Mouse (Mus musculus) heart, adult 9 months (tissue): ENCODE measurements at regions not wholly inside any gene's neighbourhood (a gene's known extent, or its start where the extent isn't known, plus 50 kb on each side); places are given as distances from the start of the nearest gene placed in this dataset.

Source experiments
- DNase-seq, 2 experiments: peaks; one replicate each; pipeline ENCODE4 v3.0.0; 2022; ENCODE audit warnings: low spot score in 2 of 2

GRCm38 (mm10) chr1:13834860-13835840 lies 2258.0 kb downstream of the 4930444P10Rik start:
- no peak for DNase-seq

DNA sequence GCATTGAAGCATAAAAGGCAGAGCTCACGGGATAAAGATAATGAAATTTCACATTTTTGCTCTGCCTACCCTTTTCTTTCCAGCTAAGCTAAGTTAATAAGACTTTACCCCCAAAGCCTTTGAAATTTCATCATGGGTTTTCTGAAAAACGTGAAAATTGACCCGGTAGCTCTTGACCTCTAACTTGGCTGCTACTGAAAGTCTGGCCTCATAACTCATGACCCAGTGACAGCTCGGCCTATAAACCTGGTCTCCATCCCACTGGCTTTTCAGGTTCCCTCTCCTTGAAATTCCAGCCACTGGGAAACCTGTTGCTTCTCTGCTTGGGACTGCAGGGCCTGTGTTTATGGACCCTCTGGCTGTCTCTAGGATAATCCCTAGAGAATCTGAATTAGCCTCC lies 2285.3 kb downstream of the 4930444P10Rik start:
- DNase-seq, result no peak

- DNase-seq, result no peak
Measured at GRCm38 (mm10) chr1:13800460-13800859, 2292.7 kb downstream of the 4930444P10Rik start.

DNA sequence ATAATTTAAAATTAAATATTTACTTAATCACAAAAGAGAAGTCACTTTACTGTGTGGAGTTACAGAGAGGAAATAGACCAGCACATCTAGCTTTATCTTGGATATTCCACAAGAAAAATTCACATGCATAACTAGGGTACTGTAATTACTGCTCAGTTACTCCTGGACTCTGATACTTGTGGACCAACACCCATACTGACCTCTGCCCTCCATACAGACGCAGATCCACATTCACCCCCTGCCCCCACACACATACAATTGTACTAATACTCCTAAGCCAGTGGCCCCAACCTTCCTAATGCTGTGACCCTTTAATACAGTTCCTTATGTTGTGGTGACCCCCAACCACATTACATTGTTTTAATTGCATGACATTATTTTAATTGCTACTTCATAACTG lies 2294.3 kb downstream of the 4930444P10Rik start:
- no peak for DNase-seq

GRCm38 (mm10) chr1:13795196-13795595 lies 2297.9 kb downstream of the 4930444P10Rik start:
- DNase-seq, result no peak

DNA sequence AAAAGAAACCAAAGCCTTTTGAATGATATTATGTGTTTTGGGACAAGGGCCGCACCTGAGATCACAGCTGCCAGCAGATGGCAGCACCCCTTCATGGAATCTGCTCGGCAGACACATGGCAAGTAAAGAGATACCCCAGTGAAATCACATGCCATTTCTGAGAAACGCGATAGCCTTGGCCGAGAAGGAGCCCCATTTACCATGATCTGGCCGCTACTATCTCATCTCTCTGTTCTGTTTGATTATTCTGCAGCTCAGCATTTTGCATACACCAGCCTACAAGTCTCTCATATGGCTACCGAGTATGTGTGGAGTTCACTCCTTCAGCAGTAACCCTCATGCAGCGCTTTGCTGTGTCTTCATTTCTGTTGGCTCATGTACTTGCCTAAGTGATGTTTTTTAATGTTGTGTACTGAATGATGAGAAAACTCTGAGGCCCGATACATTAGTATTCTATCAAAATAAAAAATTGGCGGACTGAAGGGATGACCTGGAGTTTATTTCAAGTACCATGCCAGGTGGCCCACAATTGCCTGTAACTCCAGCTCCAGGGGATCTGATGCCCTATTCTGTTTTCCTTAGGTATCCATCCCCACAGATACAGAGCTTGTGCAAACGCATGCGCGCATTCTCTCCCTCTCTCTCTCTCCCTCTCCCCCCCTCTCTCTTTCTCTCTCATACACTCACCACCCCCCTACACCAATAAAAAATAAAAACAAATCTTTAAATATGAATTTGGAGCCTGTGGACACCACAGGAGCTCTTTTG lies 2303.6 kb downstream of the 4930444P10Rik start:
- DNase-seq, result peak; percentile 9 to 40

DNA sequence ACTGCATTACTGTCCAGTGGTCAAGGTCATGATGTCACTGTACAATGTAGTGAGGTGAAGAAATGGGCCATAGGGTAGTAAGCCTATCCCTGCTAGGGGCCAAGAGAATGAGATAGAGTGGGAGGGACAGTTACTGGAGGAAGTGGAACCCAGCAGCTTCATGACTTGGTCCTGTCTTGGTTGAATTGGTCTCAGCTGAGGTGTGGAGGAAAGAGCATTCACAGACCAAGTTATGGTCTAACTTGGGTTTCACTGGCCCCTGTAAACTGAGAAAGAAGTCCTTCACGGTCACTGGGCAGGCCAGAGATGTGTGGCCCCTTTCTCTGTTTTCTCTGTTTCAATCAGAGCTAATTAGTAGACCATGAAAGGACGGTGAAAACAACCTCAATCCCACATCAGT lies 2306.1 kb downstream of the 4930444P10Rik start:
- no peak for DNase-seq

GRCm38 (mm10) chr1:13784396-13784795 lies 2308.7 kb downstream of the 4930444P10Rik start:
- no peak for DNase-seq

DNA sequence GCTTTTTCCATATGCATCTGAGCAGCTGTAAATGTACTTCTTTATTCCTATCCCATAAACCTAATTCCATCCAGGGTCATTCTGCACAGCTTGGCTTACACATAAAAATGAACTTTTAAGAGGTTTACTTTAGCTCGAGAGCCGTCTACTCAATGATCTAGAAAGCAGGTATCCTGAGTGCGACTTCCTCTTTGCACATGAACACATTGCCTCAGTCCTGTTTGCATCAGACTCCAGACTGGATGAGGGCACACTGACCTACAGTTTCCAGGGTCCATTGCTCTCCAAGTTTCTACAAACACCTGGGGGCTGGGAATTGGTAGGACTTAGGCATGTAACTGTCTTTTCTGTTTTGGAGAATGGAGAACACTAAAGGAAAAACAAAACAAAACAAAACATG lies 2310.5 kb downstream of the 4930444P10Rik start:
- no peak for DNase-seq

- no peak for DNase-seq
Measured at GRCm38 (mm10) chr1:13772106-13772505, 2321.0 kb downstream of the 4930444P10Rik start.

- DNase-seq, result no peak
Measured at GRCm38 (mm10) chr1:13771014-13771463, 2322.1 kb downstream of the 4930444P10Rik start.

DNA sequence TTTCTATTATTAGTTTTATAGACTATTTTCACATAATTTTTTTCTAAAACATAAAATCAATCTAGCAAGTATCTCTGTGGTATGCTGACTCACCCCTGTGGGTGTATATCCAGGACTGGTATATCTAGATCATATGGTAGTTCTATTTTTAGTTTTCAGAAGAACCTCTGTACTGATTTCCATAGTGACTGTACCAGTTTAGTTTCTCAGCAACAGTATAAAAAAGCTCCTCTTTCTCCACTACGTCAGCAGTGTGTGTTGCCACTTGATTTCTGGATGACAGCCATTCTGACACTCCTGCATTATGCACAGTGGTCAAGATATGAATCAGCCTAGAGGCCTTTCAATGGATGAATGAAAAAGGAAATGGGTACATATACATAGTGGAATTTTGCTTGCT lies 2338.6 kb downstream of the A830018L16Rik start:
- no peak for DNase-seq

DNA sequence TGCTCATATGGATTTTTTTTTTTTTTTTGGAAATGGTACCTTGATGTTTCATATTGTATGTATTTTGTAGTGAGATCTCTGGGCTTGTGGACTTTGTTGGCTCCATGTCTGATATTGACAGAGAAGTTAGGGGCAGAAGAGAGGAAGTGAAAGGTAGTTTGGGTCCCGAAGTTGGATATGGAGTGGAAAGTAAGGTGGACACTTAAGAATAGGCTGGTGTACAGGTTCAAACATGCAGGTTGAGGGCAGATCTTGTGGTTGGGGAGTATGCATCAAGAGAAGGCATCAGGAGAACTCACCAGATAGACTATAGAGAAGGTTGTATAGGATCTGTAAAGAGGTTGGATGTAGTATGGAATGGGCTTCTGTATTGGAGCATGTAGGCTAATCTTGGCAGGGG lies 2337.5 kb downstream of the A830018L16Rik start:
- no peak for DNase-seq
